Mouse (Mus musculus) cerebellum, adult 2 months (tissue): ENCODE results near the gene Daam1. TPM values are rescaled to one million over a fixed set of nuclear protein-coding genes. Genes with fewer than 3 reads are reported as not detected.
A peak's percentile ranks its signal among the peaks of the same experiment; 100 is the strongest.

Experiments
- DNase-seq, 2 experiments: peaks; one replicate each; pipeline ENCODE4 v3.0.0; 2021
- H3K27ac ChIP-seq: fragments of 200-500 bp; 2 replicates; pipeline ENCODE4 v1.5.1; 2012; ENCODE audit warnings: low read length, control low read depth, inconsistent platforms; ENCODE audit not compliant: insufficient read depth
- H3K27me3 ChIP-seq: fragments of 200-500 bp; 2 replicates; pipeline ENCODE4 v1.6.1; 2012; ENCODE audit warnings: inconsistent platforms, mild to moderate bottlenecking, low read length, moderate library complexity; ENCODE audit not compliant: control insufficient read depth, insufficient read depth
- H3K4me1 ChIP-seq: fragments of 200-500 bp; 2 replicates; pipeline ENCODE4 v1.6.1; 2011; ENCODE audit warnings: low read length; ENCODE audit not compliant: control insufficient read depth, insufficient read depth
- H3K4me3 ChIP-seq: fragments of 200-500 bp; replicated peaks from 2 replicates; pipeline ENCODE3; 2011; ENCODE audit warnings: mild to moderate bottlenecking, low read depth, low read length, control low read depth; ENCODE audit not compliant: insufficient read depth
- CTCF ChIP-seq: fragments of 200-500 bp; IDR thresholded peaks from 2 replicates; pipeline ENCODE4 v1.5.1; 2011; ENCODE audit warnings: low read depth, mild to moderate bottlenecking, control low read depth, low read length, moderate library complexity, borderline replicate concordance; ENCODE audit not compliant: insufficient read depth
- POLR2A ChIP-seq: fragments of 200-500 bp; IDR thresholded peaks from 2 replicates; pipeline ENCODE4 v1.6.1; 2011; ENCODE audit warnings: low read length, control low read depth, borderline replicate concordance; ENCODE audit not compliant: insufficient read depth
- WGBS: fragments of 180-500 bp; shearing (Covaris S2); methylation state at CpG from one replicate; pipeline ENCODE4 v1.1.7; 2018; 5-methylcytosine and 5-hydroxymethylcytosine counted together
- polyA plus RNA-seq: library from polyadenylated mRNA; depleted of rRNA; stranded (reverse); fragments of >200 nt; gene quantifications from 2 replicates; pipeline ENCODE4 v1.2.3, GENCODE M21; 2012

Gene Daam1
- polyA plus RNA-seq, 1 experiment, result 31.2 TPM

- no peak overlapping the region for H3K4me3 ChIP-seq
- H3K27me3 ChIP-seq, result no peaks in the 10 kb centered on the region
- no peaks in the 10 kb centered on the region; the same call in 1 of the 2 replicates for H3K4me1 ChIP-seq
- no peak for DNase-seq
- TF ChIP-seq POLR2A, result no peak
- TF ChIP-seq CTCF, result no peak
- WGBS, result 67% methylated on average over 9 of the region's 9 CpGs
- H3K27ac ChIP-seq, result no peak overlapping the region
Measured at GRCm38 (mm10) chr12:71924978-71925529, 94.2 kb downstream of the Daam1 start.

- H3K4me3 ChIP-seq, result no peak overlapping the region
- 64% methylated on average over 11 of the region's 11 CpGs for WGBS
- H3K27ac ChIP-seq, result no peak overlapping the region
- no peak for DNase-seq
- H3K4me1 ChIP-seq, result no peaks in the 10 kb centered on the region; the same call in 1 of the 2 replicates
- no peaks in the 10 kb centered on the region for H3K27me3 ChIP-seq
- TF ChIP-seq POLR2A (no peak), CTCF (no peak)
Measured at GRCm38 (mm10) chr12:71925990-71926700, 95.3 kb downstream of the Daam1 start.

DNA sequence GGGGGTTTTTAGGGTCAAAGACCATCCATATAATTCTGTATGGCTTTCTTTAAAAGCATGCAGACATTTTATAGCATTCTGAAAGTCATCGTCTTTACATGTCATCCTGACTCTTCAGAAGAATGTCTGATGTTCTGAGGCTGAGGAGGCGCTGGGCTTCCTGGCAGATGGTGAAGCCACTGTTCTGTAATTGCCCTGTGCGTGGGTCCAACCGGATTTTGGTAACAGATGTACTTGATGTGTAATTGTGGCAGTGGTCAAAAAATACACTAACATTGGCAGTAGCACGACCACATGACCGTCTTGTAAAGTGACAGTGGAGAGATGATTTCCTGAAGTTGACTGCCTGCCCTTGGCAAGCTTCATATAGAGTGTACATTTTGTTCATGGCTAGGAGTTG, 97.2 kb downstream of the Daam1 start:
- no peak for TF ChIP-seq CTCF
- Histone ChIP-seq H3K4me3 (no peak overlapping the region), H3K27ac (no peak overlapping the region), H3K27me3 (no peaks in the 10 kb centered on the region), H3K4me1 (no peaks in the 10 kb centered on the region)
- DNase-seq, result no peak
- 40% methylated on average over 6 of the region's 6 CpGs for WGBS

DNA sequence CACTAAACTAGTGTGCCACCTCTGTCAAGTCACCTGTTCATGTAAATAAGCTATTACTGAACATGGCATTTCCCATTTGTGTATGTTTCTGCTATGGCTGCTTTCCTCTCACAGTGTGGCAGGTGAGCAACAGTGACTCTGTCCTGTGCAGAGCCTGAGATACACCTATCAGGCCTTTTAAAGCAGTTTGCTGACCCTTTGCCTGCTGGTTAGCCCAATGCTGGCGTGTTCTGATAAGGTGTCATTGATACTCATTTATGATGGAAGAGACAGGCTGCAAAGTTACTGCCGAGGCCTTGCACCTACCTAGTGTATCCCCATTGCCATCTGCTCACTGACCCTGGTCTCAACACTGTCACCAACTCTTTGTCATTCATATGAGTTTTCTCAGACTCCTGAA, 99.0 kb downstream of the Daam1 start:
- no peak overlapping the region for H3K27ac ChIP-seq
- WGBS, result 77% methylated on average over 2 of the region's 2 CpGs
- TF ChIP-seq POLR2A (no peak), CTCF (no peak)
- no peaks in the 10 kb centered on the region for H3K27me3 ChIP-seq
- H3K4me3 ChIP-seq, result no peak overlapping the region
- H3K4me1 ChIP-seq, result peaks cover 4% of the 10 kb centered on the region
- no peak for DNase-seq

DNA sequence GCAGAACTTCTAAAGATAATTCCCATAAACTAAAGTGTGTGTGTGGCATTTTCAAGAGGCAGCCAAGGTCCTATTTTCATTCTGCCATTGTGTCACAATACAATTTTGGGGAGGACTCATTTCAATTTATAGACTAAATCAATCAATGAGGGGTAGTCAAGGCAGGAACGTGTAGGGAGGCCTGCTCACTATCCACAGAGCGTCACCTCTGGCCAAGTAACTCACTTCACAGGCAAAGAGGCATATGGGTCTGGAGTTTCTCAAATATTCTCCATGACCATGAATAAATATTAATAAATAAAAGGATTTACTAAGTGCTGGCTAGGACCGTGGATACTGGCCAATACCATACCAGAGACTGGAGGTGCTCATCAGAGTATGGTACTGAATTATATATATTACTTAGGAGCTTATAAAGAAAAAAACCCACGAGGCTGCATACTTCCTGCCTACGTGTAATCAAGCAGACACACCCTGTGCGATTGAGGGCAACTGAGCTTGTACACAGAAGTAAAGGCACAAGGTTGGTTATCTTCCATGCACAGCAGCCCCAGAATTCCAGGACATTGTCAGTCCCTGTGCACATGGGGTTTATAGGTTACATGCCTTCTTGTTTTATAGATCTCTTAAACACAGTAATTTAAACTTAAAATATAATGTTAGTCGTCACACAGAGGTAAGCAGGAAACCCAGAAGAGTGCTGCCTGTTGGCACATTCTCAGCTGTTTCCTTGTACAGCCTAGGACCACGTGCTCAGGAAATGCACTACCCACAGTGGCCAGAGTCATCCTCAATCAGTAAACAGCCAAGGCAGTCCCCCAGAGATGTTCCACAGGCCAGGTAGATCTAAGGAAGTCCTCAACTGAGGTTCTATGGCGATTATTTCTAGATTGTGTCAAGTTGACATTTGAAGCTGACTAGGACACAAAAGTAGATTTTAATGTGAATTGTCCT, 101.8 kb downstream of the Daam1 start:
- Histone ChIP-seq H3K4me1 (peaks cover 5% of the 10 kb centered on the region), H3K27ac (no peak overlapping the region), H3K27me3 (no peaks in the 10 kb centered on the region), H3K4me3 (no peak overlapping the region)
- 74% methylated on average over 9 of the region's 9 CpGs for WGBS
- no peak for DNase-seq
- TF ChIP-seq CTCF, result no peak
- TF ChIP-seq POLR2A, result no peak

GRCm38 (mm10) chr12:71933989-71934645, 103.2 kb downstream of the Daam1 start:
- WGBS, result 28% methylated on average over 6 of the region's 6 CpGs
- TF ChIP-seq CTCF (no peak), POLR2A (no peak)
- peaks cover 12% of the 10 kb centered on the region for H3K4me1 ChIP-seq
- no peak overlapping the region for H3K4me3 ChIP-seq
- no peak for DNase-seq
- H3K27ac ChIP-seq, result 0 out of 2 replicates have a peak overlapping the region, but pooled peaks have one; percentile 22
- H3K27me3 ChIP-seq, result no peaks in the 10 kb centered on the region

GRCm38 (mm10) chr12:71936636-71937035, 105.8 kb downstream of the Daam1 start:
- 94% methylated on average over 1 of the region's 1 CpGs for WGBS
- no peak for TF ChIP-seq CTCF
- TF ChIP-seq POLR2A, result no peak
- Histone ChIP-seq H3K4me1 (peaks cover 12% of the 10 kb centered on the region), H3K4me3 (no peak overlapping the region), H3K27ac (no peak overlapping the region), H3K27me3 (no peaks in the 10 kb centered on the region)
- DNase-seq, result no peak
